In the genomic region with DNA sequence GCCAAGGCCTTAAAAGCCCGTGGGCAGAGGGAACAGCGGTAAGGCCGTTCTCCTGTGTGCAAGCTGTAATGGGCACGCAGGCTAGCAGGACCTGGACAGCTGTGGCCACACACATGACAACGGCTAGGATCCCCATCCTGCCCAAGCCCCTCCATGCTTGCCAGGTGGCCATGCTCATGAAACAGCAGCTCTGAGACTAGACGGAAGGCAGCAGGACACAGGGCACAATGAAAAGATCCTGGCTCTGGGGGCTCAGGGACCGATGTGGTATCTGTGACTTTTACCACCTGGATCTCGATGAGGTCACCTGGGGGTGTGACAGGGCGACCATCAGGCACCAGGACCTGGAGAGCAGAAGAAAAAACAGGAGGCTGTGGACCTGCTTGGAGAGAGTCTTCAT, we compare ENCODE assay signal across 24 mouse cellular contexts. TPM values are rescaled to one million over a fixed set of nuclear protein-coding genes. Genes with fewer than 3 reads are reported as not detected.
"Had no signal": no experiment of that assay in that cellular context is flagged by ENCODE, and none has a peak within 500 bp of the region (broad histone marks: within the 10 kb centered on the region; RNA-seq: fewer than 3 reads in every experiment).

No protein-coding gene starts in this region.

- H3K27me3 ChIP-seq: midbrain, embryonic 12.5 days; neural tube, embryonic 12.5 days had no signal

- H3K4me3 ChIP-seq: midbrain, embryonic 10.5 days; midbrain, embryonic 12.5 days; neural tube, embryonic 12.5 days had no signal

- H3K4me2 ChIP-seq: lung, embryonic 14.5 days; midbrain, embryonic 12.5 days; neural tube, embryonic 12.5 days had no signal

- DNase-seq: lung, adult 18-20 months; lung, embryonic 14.5 days; lung, postnatal 10 days; lung, postnatal 4 days; midbrain, embryonic 14.5 days; right cerebral cortex, postnatal 25 days; right cerebral cortex, postnatal 4 days; spleen, adult 18-20 months; thymus, adult 18-20 months; thymus, postnatal 14 days; thymus, postnatal 4 days had no signal

RNA-seq across cellular contexts. Expression of a gene that starts 2.2 kb away (rescaled TPM):
- total RNA-seq: megakaryocyte, adult 5-6 weeks had no signal
- polyA plus RNA-seq: liver, embryonic 16.5 days; lung, embryonic 14.5 days; lung, embryonic 16.5 days; midbrain, embryonic 10.5 days; midbrain, embryonic 12.5 days; midbrain, embryonic 14.5 days; midbrain, embryonic 16.5 days; neural tube, embryonic 12.5 days; neural tube, embryonic 14.5 days; small intestine, adult 2 months; stomach, embryonic 14.5 days; stomach, embryonic 16.5 days; thymus, postnatal 0 days; urinary bladder, adult 2 months had no signal

RNA-seq across cellular contexts. Expression of a gene that starts 15.8 kb away (rescaled TPM):
- polyA plus RNA-seq: thymus, postnatal 0 days had no signal
